Mouse (Mus musculus): Measurements from ENCODE around the gene Ceacam9.

GRCm38 (mm10) chr7:16763463-16764218 is 41.9 kb downstream of the Ceacam9 start:
- TF ChIP-seq POLR2A (IDR thresholded peaks at IDR 0.05; ENCODE audit: control insufficient read depth, extremely low read depth, insufficient read depth, low read length, poor library complexity) (no peak), CTCF (IDR thresholded peaks at IDR 0.05; ENCODE audit: borderline replicate concordance, control insufficient read depth, extremely low read depth, insufficient read depth, low read length, poor library complexity) (no peak)

Data from thymus, adult 2 months (tissue).